Mouse (Mus musculus): ENCODE results near the gene Retreg1. TPM values are rescaled to one million over a fixed set of nuclear protein-coding genes. Genes with fewer than 3 reads are reported as not detected.
"Not testable (repeated sequence)": the region's sequence is repeated elsewhere in the genome, so short reads cannot be mapped to it uniquely, and the experiment has no call there.

The Retreg1 gene
- polyA plus RNA-seq, 1 experiment from 2014 or later = 37.0 TPM

- no peaks in the 10 kb centered on the region for H3K36me3 ChIP-seq (ENCODE audit: insufficient read depth, low read length)
- DNase-seq (ENCODE audit: low spot score) = no peak
- no peak for ATAC-seq (replicated peaks; ENCODE audit: low FRiP score, low read depth)
- no peaks in the 10 kb centered on the region for H3K9me3 ChIP-seq (replicated peaks; ENCODE audit: low read length)
- 88% methylated on average over 6 of the region's 6 CpGs for WGBS
- no peaks in the 10 kb centered on the region for H3K27me3 ChIP-seq (ENCODE audit: insufficient read depth, low read length)
- H3K27ac ChIP-seq = no peak overlapping the region
- H3K4me1 ChIP-seq (replicated peaks; ENCODE audit: insufficient read depth, low read length) = no peaks in the 10 kb centered on the region
- H3K4me2 ChIP-seq (ENCODE audit: low read length) = no peak overlapping the region
- TF ChIP-seq CTCF (IDR thresholded peaks at IDR 0.05; ENCODE audit: low read depth) = no peak
- H3K4me3 ChIP-seq (replicated peaks; ENCODE audit: low read depth, low read length) = no peak overlapping the region
- H3K9ac ChIP-seq (ENCODE audit: low read depth, low read length) = no peak overlapping the region
Measured at GRCm38 (mm10) chr15:25975810-25976209, 132.8 kb downstream of the Retreg1 start.

DNA sequence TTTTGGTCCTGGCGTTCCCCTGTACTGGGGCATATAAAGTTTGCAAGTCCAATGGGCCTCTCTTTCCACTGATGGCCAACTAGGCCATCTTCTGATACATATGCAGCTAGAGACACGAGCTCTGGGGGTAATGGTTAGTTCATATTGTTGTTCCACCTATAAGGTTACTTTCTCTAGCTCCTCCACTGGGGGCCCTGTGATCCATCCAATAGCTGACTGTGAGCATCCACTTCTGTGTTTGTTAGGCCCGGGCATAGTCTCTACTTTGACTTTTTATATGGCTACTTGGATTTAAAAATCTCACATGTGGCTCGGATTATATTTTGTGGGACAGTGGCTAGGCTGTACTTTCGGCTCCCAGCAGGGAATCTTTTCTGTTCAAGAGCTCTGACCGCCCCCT lies 140.6 kb downstream of the Retreg1 start:
- Histone ChIP-seq H3K27ac (peak overlapping the region; percentile 58; the same call in 1 of the 2 replicates), H3K4me2 (ENCODE audit: low read length) (peak overlapping the region; percentile 55), H3K4me3 (replicated peaks; ENCODE audit: low read depth, low read length) (peak overlapping the region; percentile 94), H3K9ac (ENCODE audit: low read depth, low read length) (peak overlapping the region; percentile 38)
- not testable (repeated sequence) for DNase-seq (ENCODE audit: low spot score); H3K9me3 ChIP-seq (replicated peaks; ENCODE audit: low read length); H3K36me3 ChIP-seq (ENCODE audit: insufficient read depth, low read length); H3K4me1 ChIP-seq (replicated peaks; ENCODE audit: insufficient read depth, low read length); H3K27me3 ChIP-seq (ENCODE audit: insufficient read depth, low read length)
- peak; percentile 7; the same call in 1 of the 2 replicates for ATAC-seq (replicated peaks; ENCODE audit: low FRiP score, low read depth)
- WGBS = 16% methylated on average over 6 of the region's 6 CpGs

- Histone ChIP-seq H3K27me3 (ENCODE audit: insufficient read depth, low read length) (no peaks in the 10 kb centered on the region), H3K9ac (ENCODE audit: low read depth, low read length) (peak within 1 kb of the TSS; percentile 83), H3K36me3 (ENCODE audit: insufficient read depth, low read length) (peaks cover 12% of the 10 kb centered on the region; the same call in 1 of the 2 replicates), H3K4me1 (replicated peaks; ENCODE audit: insufficient read depth, low read length) (peaks cover 4% of the 10 kb centered on the region; the same call in 1 of the 2 replicates), H3K4me2 (ENCODE audit: low read length) (peak within 1 kb of the TSS; percentile 93), H3K4me3 (replicated peaks; ENCODE audit: low read depth, low read length) (peak within 1 kb of the TSS; percentile 94), H3K27ac (peak within 1 kb of the TSS; percentile 92), H3K9me3 (replicated peaks; ENCODE audit: low read length) (no peaks in the 10 kb centered on the region)
- WGBS = under 1% methylated on average over 57 of the region's 57 CpGs
- ATAC-seq (replicated peaks; ENCODE audit: low FRiP score, low read depth) (peak; percentile 97), DNase-seq (ENCODE audit: low spot score) (peak; percentile 99)
- TF ChIP-seq CTCF (IDR thresholded peaks at IDR 0.05; ENCODE audit: low read depth) = no peak
Measured at GRCm38 (mm10) chr15:25984067-25984733, 141.2 kb downstream of the Retreg1 start, which contains the start of gene Zfp622. Gene Zfp622 (plus strand): TSS chr15:25984366.

- peak; percentile 37 for ATAC-seq (replicated peaks; ENCODE audit: low FRiP score, low read depth)
- DNase-seq (ENCODE audit: low spot score) = peak; percentile 19
- WGBS = under 1% methylated on average over 64 of the region's 71 CpGs
Measured at GRCm38 (mm10) chr15:25984734-25985492, 141.9 kb downstream of the Retreg1 start.

DNA sequence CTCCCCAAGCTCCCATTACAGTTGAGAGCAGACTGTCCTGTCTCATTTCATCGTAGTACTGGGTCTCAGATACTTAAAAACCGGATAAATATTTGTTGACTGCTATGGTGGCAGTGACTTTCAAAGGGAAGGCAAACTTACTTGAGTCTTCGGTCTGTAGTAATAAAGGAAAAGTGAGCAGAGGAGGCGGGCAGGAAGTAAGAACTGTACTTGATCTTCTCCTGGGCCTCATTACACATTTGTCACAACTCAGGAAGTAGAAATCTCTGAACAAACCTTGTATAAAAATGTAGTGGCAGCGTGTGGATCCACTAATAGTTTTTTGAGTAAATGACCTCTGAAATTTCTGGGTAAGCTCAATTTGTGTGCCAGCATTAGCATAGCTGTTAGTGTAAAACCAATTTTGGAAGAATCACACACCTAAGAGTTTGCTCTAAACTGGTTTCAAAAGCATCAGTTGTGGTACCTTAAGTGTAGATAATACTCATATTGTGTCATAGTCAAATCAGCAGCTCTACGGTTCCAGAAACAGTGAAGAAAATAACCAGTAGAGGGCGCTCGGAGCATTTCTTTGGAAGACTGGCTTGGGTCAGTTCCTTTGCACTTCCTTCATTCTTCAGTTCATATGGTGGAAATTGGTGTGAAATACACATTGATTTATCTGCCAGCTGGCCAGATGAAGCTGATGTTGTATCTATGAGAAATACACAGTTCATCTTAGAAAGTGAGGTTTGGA lies 150.2 kb downstream of the Retreg1 start:
- TF ChIP-seq CTCF (IDR thresholded peaks at IDR 0.05; ENCODE audit: low read depth) = peak; percentile 75
- peak; percentile 75 for DNase-seq (ENCODE audit: low spot score)
- no peak overlapping the region for H3K4me2 ChIP-seq (ENCODE audit: low read length)
- H3K36me3 ChIP-seq (ENCODE audit: insufficient read depth, low read length) = peaks cover 39% of the 10 kb centered on the region
- no peaks in the 10 kb centered on the region for H3K4me1 ChIP-seq (replicated peaks; ENCODE audit: insufficient read depth, low read length)
- ATAC-seq (replicated peaks; ENCODE audit: low FRiP score, low read depth) = no peak
- H3K4me3 ChIP-seq (replicated peaks; ENCODE audit: low read depth, low read length) = no peak overlapping the region
- H3K9me3 ChIP-seq (replicated peaks; ENCODE audit: low read length) = no peaks in the 10 kb centered on the region
- H3K9ac ChIP-seq (ENCODE audit: low read depth, low read length) = no peak overlapping the region
- 61% methylated on average over 8 of the region's 8 CpGs for WGBS
- no peaks in the 10 kb centered on the region for H3K27me3 ChIP-seq (ENCODE audit: insufficient read depth, low read length)
- H3K27ac ChIP-seq = no peak overlapping the region

More at GRCm38 (mm10) chr15:25984734-25985492, 141.9 kb downstream of the Retreg1 start:
- peaks cover 12% of the 10 kb centered on the region; the same call in 1 of the 2 replicates for H3K36me3 ChIP-seq (ENCODE audit: insufficient read depth, low read length)
- peak overlapping the region; percentile 94 for H3K4me3 ChIP-seq (replicated peaks; ENCODE audit: low read depth, low read length)
- no peaks in the 10 kb centered on the region for H3K9me3 ChIP-seq (replicated peaks; ENCODE audit: low read length)
- peak overlapping the region; percentile 83 for H3K9ac ChIP-seq (ENCODE audit: low read depth, low read length)
- H3K4me2 ChIP-seq (ENCODE audit: low read length) = peak overlapping the region; percentile 93
- H3K4me1 ChIP-seq (replicated peaks; ENCODE audit: insufficient read depth, low read length) = peaks cover 4% of the 10 kb centered on the region; the same call in 1 of the 2 replicates
- H3K27me3 ChIP-seq (ENCODE audit: insufficient read depth, low read length) = no peaks in the 10 kb centered on the region
- no peak for TF ChIP-seq CTCF (IDR thresholded peaks at IDR 0.05; ENCODE audit: low read depth)
- peak overlapping the region; percentile 92 for H3K27ac ChIP-seq

DNA sequence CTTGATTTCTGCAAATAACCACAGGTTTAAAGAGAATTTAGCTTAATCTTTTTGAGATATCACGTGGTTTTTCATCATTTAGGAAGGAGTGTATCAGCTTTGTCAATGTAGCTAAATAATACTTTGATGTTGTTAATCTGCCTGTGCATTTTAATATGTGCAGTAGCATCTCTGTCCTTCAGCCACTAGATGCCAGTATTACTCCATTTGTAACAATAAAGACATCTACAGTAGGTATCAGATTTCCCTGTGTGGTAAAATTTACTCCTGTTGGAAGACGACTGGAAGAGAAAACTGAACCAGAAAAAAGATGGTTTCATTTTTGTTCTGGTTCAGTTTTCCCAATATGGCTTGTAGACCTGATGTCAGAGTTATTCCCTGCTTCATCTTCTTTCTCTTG lies 152.5 kb downstream of the Retreg1 start:
- no peak overlapping the region for H3K4me2 ChIP-seq (ENCODE audit: low read length)
- peak; percentile 88 for TF ChIP-seq CTCF (IDR thresholded peaks at IDR 0.05; ENCODE audit: low read depth)
- peaks cover 29% of the 10 kb centered on the region for H3K36me3 ChIP-seq (ENCODE audit: insufficient read depth, low read length)
- no peak overlapping the region for H3K27ac ChIP-seq
- DNase-seq (ENCODE audit: low spot score) = peak; percentile 85
- H3K9ac ChIP-seq (ENCODE audit: low read depth, low read length) = no peak overlapping the region
- H3K4me1 ChIP-seq (replicated peaks; ENCODE audit: insufficient read depth, low read length) = no peaks in the 10 kb centered on the region
- H3K4me3 ChIP-seq (replicated peaks; ENCODE audit: low read depth, low read length) = no peak overlapping the region
- ATAC-seq (replicated peaks; ENCODE audit: low FRiP score, low read depth) = no peak
- H3K27me3 ChIP-seq (ENCODE audit: insufficient read depth, low read length) = no peaks in the 10 kb centered on the region
- no peaks in the 10 kb centered on the region for H3K9me3 ChIP-seq (replicated peaks; ENCODE audit: low read length)
- WGBS = 30% methylated on average over 2 of the region's 2 CpGs

GRCm38 (mm10) chr15:25999545-25999944 lies 156.6 kb downstream of the Retreg1 start:
- not testable (repeated sequence) for H3K4me3 ChIP-seq (replicated peaks; ENCODE audit: low read depth, low read length); H3K4me2 ChIP-seq (ENCODE audit: low read length); H3K27ac ChIP-seq; H3K9me3 ChIP-seq (replicated peaks; ENCODE audit: low read length); H3K36me3 ChIP-seq (ENCODE audit: insufficient read depth, low read length); H3K9ac ChIP-seq (ENCODE audit: low read depth, low read length); H3K4me1 ChIP-seq (replicated peaks; ENCODE audit: insufficient read depth, low read length); H3K27me3 ChIP-seq (ENCODE audit: insufficient read depth, low read length)
- 64% methylated on average over 5 of the region's 5 CpGs for WGBS
- ATAC-seq (replicated peaks; ENCODE audit: low FRiP score, low read depth) = peak; percentile 65; the same call in 1 of the 2 replicates
- DNase-seq (ENCODE audit: low spot score) = peak; percentile 21
